In genomic region chr13:58129687-58130246, GRCm38 (mm10) we compare ENCODE assay signal across 8 mouse cellular contexts. TPM values are rescaled to one million over a fixed set of nuclear protein-coding genes. Genes with fewer than 3 reads are reported as not detected.
DNase-seq lines count a peak whose midpoint lies in the region; ATAC-seq and TF ChIP-seq lines count a peak whose summit lies in the region.

No protein-coding gene starts in this region.

- 0 out of 2 replicates have a peak, but pooled peaks cover 2% of the 10 kb centered on the region for H3K36me3 ChIP-seq in hindbrain, embryonic 12.5 days
- no peaks in the 10 kb centered on the region for H3K36me3 ChIP-seq in midbrain, postnatal 0 days (ENCODE audit: insufficient read depth, low read length)

- H3K27me3 ChIP-seq in hindbrain, embryonic 12.5 days: no peaks in the 10 kb centered on the region
- H3K27me3 ChIP-seq in midbrain, postnatal 0 days (ENCODE audit: insufficient read depth, low read length): no peaks in the 10 kb centered on the region

- no peak for ATAC-seq in hindbrain, embryonic 12.5 days (ENCODE audit: low FRiP score)
- ATAC-seq in midbrain, postnatal 0 days (ENCODE audit: low FRiP score): no peak
- no peak for ATAC-seq in inflammation-experienced regulatory T-cells, adult 6 months
- no peak; the same call in 1 of the 2 replicates for ATAC-seq in megakaryocyte progenitor cell, adult 5-6 weeks (replicated peaks; ENCODE audit: poor library complexity)

- peak overlapping the region; percentile 100 for H3K27ac ChIP-seq in layer of hippocampus, adult 2 months
- H3K27ac ChIP-seq in hindbrain, embryonic 12.5 days: peak overlapping the region; percentile 99
- H3K27ac ChIP-seq in midbrain, postnatal 0 days (ENCODE audit: low read depth, low read length): peak overlapping the region; percentile 100

- peak overlapping the region; percentile 100 for H3K9ac ChIP-seq in hindbrain, embryonic 12.5 days
- peak overlapping the region; percentile 100 for H3K9ac ChIP-seq in midbrain, postnatal 0 days (replicated peaks; ENCODE audit: low read length, poor library complexity, severe bottlenecking)

- H3K4me1 ChIP-seq in hindbrain, embryonic 12.5 days: peaks cover 21% of the 10 kb centered on the region
- 0 out of 2 replicates have a peak, but pooled peaks cover 3% of the 10 kb centered on the region for H3K4me1 ChIP-seq in midbrain, postnatal 0 days (ENCODE audit: insufficient read depth, low read length)

- no peak for DNase-seq in layer of hippocampus, adult 2 months (ENCODE audit: low spot score in 2 of 2)
- no peak for DNase-seq in layer of hippocampus, adult 9-10 months (ENCODE audit: low spot score)
- DNase-seq in adipocyte (ENCODE audit: low spot score): peak; percentile 26
- DNase-seq in midbrain, postnatal 0 days (ENCODE audit: low spot score): no peak
- DNase-seq in lung, postnatal 4 days: no peak

- peak overlapping the region; percentile 93 for H3K4me3 ChIP-seq in layer of hippocampus, adult 2 months
- H3K4me3 ChIP-seq in hindbrain, embryonic 12.5 days: peak overlapping the region; percentile 99
- peak overlapping the region; percentile 92 for H3K4me3 ChIP-seq in midbrain, postnatal 0 days (ENCODE audit: low read depth, low read length)

- 42% methylated on average over 4 of the region's 4 CpGs for WGBS in hindbrain, embryonic 12.5 days
- WGBS in midbrain, postnatal 0 days: 22% methylated on average over 4 of the region's 4 CpGs

- no peaks in the 10 kb centered on the region for H3K9me3 ChIP-seq in hindbrain, embryonic 12.5 days (replicated peaks)
- no peaks in the 10 kb centered on the region for H3K9me3 ChIP-seq in midbrain, postnatal 0 days (ENCODE audit: low read length)

- TF ChIP-seq CTCF in layer of hippocampus, adult 2 months (conservative IDR thresholded peaks at IDR 0.05): no peak
- no peak for TF ChIP-seq CTCF in midbrain, postnatal 0 days (IDR thresholded peaks at IDR 0.05)

- peak overlapping the region; percentile 77 for H3K4me2 ChIP-seq in hindbrain, embryonic 12.5 days (replicated peaks)
- peak overlapping the region; percentile 87 for H3K4me2 ChIP-seq in midbrain, postnatal 0 days (ENCODE audit: low read depth, low read length, poor library complexity, severe bottlenecking)

RNA-seq across cellular contexts. Expression of gene Hnrnpa0, which starts 1.4 kb away (rescaled TPM):
- 100 to 1,000 TPM; 120 to 122 TPM for total RNA-seq in layer of hippocampus, adult 2 months (2021)
- 55.5 and 57.3 TPM in 2 replicates for polyA plus RNA-seq in hindbrain, embryonic 12.5 days (2016; fragmentation: Nextera tagmentation; extraction: Ambion mirVana)
- total RNA-seq in midbrain, postnatal 0 days (2014; rRNA removed): 183 and 185 TPM in 2 replicates
- 51.4 and 62.5 TPM in 2 replicates for polyA plus RNA-seq in midbrain, postnatal 0 days (2015; fragmentation: Nextera tagmentation; extraction: Ambion mirVana)
- polyA plus RNA-seq in inflammation-experienced regulatory T-cells, adult 6 months (2017; shearing (Covaris generic)): 10 to 100 TPM; 20.9 to 25.6 (median 24.0) TPM
- 151 and 162 TPM in 2 replicates for total RNA-seq in megakaryocyte progenitor cell, adult 5-6 weeks (2015)
- 82.5 and 95.8 TPM in 2 replicates for total RNA-seq in megakaryocyte progenitor cell, adult 5-6 weeks (2017)

RNA-seq across cellular contexts. Expression of gene Klhl3, which starts 16.4 kb away (rescaled TPM):
- 10 to 100 TPM; 48.3 to 48.4 TPM for total RNA-seq in layer of hippocampus, adult 2 months (2021)
- 5.8 and 6.3 TPM in 2 replicates for polyA plus RNA-seq in hindbrain, embryonic 12.5 days (2016; fragmentation: Nextera tagmentation; extraction: Ambion mirVana)
- 11.0 and 13.4 TPM in 2 replicates for total RNA-seq in midbrain, postnatal 0 days (2014; rRNA removed)
- polyA plus RNA-seq in midbrain, postnatal 0 days (2015; fragmentation: Nextera tagmentation; extraction: Ambion mirVana): 9.8 and 11.2 TPM in 2 replicates
- 10 to 100 TPM in 2 of 3 experiments, 1 to 10 TPM in 1; 4.3 to 14.9 (median 14.6) TPM for polyA plus RNA-seq in inflammation-experienced regulatory T-cells, adult 6 months (2017; shearing (Covaris generic))
- 3.4 and 5.1 TPM in 2 replicates for total RNA-seq in megakaryocyte progenitor cell, adult 5-6 weeks (2015)
- 4.0 and 4.6 TPM in 2 replicates for total RNA-seq in megakaryocyte progenitor cell, adult 5-6 weeks (2017)

RNA-seq across cellular contexts. Expression of gene Idnk, which starts 27.7 kb away (rescaled TPM):
- 10 to 100 TPM; 28.4 to 34.9 TPM for total RNA-seq in layer of hippocampus, adult 2 months (2021)
- 62.0 and 68.1 TPM in 2 replicates for polyA plus RNA-seq in hindbrain, embryonic 12.5 days (2016; fragmentation: Nextera tagmentation; extraction: Ambion mirVana)
- 18.4 and 23.3 TPM in 2 replicates for total RNA-seq in midbrain, postnatal 0 days (2014; rRNA removed)
- 54.3 and 54.6 TPM in 2 replicates for polyA plus RNA-seq in midbrain, postnatal 0 days (2015; fragmentation: Nextera tagmentation; extraction: Ambion mirVana)
- polyA plus RNA-seq in inflammation-experienced regulatory T-cells, adult 6 months (2017; shearing (Covaris generic)): 100 to 1,000 TPM; 204 to 343 (median 284) TPM
- 46.2 and 52.9 TPM in 2 replicates for total RNA-seq in megakaryocyte progenitor cell, adult 5-6 weeks (2015)
- total RNA-seq in megakaryocyte progenitor cell, adult 5-6 weeks (2017): 36.8 and 44.9 TPM in 2 replicates
